Mouse (Mus musculus): ENCODE data around the gene Cyp4a29.
"Not testable (repeated sequence)": the region's sequence is repeated elsewhere in the genome, so short reads cannot be mapped to it uniquely, and the experiment has no call there.

Gene Cyp4a29

GRCm38 (mm10) chr4:115241784-115242183 lies at the start of gene Cyp4a29:
TSS of gene Cyp4a29 (plus strand) at chr4:115242084.
- DNase-seq (ENCODE audit: inconsistent age in 2 of 2, low spot score in 1 of 2): no peak

GRCm38 (mm10) chr4:115232901-115233300 lies 9.0 kb upstream of the Cyp4a29 start:
- not testable (repeated sequence) for DNase-seq (ENCODE audit: inconsistent age in 2 of 2, low spot score in 1 of 2)

GRCm38 (mm10) chr4:115236462-115237096 lies 5.3 kb upstream of the Cyp4a29 start:
- DNase-seq (ENCODE audit: inconsistent age in 2 of 2, low spot score in 1 of 2): no peak

- DNase-seq (ENCODE audit: inconsistent age in 2 of 2, low spot score in 1 of 2): not testable (repeated sequence)
Measured at GRCm38 (mm10) chr4:115264687-115265569, 23.0 kb downstream of the Cyp4a29 start.

GRCm38 (mm10) chr4:115278215-115278982 lies 36.5 kb downstream of the Cyp4a29 start:
- not testable (repeated sequence) for DNase-seq (ENCODE audit: inconsistent age in 2 of 2, low spot score in 1 of 2)

- no peak for DNase-seq (ENCODE audit: inconsistent age in 2 of 2, low spot score in 1 of 2)
Measured at GRCm38 (mm10) chr4:115280342-115280741, 38.5 kb downstream of the Cyp4a29 start.

GRCm38 (mm10) chr4:115280779-115281178 lies 38.9 kb downstream of the Cyp4a29 start:
- DNase-seq (ENCODE audit: inconsistent age in 2 of 2, low spot score in 1 of 2): not testable (repeated sequence)

- not testable (repeated sequence) for DNase-seq (ENCODE audit: inconsistent age in 2 of 2, low spot score in 1 of 2)
Measured at GRCm38 (mm10) chr4:115281231-115281767, 39.4 kb downstream of the Cyp4a29 start.

- DNase-seq (ENCODE audit: inconsistent age in 2 of 2, low spot score in 1 of 2): not testable (repeated sequence)
Measured at GRCm38 (mm10) chr4:115298746-115299145, 56.9 kb downstream of the Cyp4a29 start, which contains the start of gene Cyp4a12a. TSS of gene Cyp4a12a (plus strand) at chr4:115299046.
